Mouse (Mus musculus) inflammation-experienced regulatory T-cells, adult 6 months (primary cell): ENCODE measurements at regions not wholly inside any gene's neighbourhood (a gene's known extent, or its start where the extent isn't known, plus 50 kb on each side); places are given as distances from the start of the nearest gene placed in this dataset.

Source experiments
- ATAC-seq: one replicate; pipeline ENCODE4 v1.8.0; 2017

- ATAC-seq, result no peak
These were observed 73.0 kb downstream of the Tsen15 start for GRCm38 (mm10) chr1:152313480-152313879.

GRCm38 (mm10) chr1:152305461-152305860 is 81.0 kb downstream of the Tsen15 start:
- ATAC-seq, result no peak

- ATAC-seq, result no peak
These were observed 81.9 kb downstream of the Tsen15 start for GRCm38 (mm10) chr1:152304487-152305130.

- no peak for ATAC-seq
These were observed 85.1 kb downstream of the Tsen15 start for GRCm38 (mm10) chr1:152301355-152301754.

GRCm38 (mm10) chr1:152292196-152292736 is 94.2 kb downstream of the Tsen15 start:
- ATAC-seq, result peak; percentile 7

GRCm38 (mm10) chr1:152290768-152291167 is 95.7 kb downstream of the Tsen15 start:
- ATAC-seq, result no peak

- peak; percentile 80 for ATAC-seq
These were observed 98.7 kb downstream of the Tsen15 start for GRCm38 (mm10) chr1:152287566-152288490.

GRCm38 (mm10) chr1:152286677-152287076 is 99.8 kb downstream of the Tsen15 start:
- ATAC-seq, result no peak

- no peak for ATAC-seq
These were observed 104.4 kb downstream of the Tsen15 start for GRCm38 (mm10) chr1:152282106-152282505.

- no peak for ATAC-seq
These were observed 105.3 kb downstream of the Tsen15 start for GRCm38 (mm10) chr1:152281201-152281600.

- no peak for ATAC-seq
These were observed 106.5 kb downstream of the Tsen15 start for GRCm38 (mm10) chr1:152280014-152280413.

GRCm38 (mm10) chr1:152275011-152275410 is 111.5 kb downstream of the Tsen15 start:
- no peak for ATAC-seq

- no peak for ATAC-seq
These were observed 113.1 kb downstream of the Tsen15 start for GRCm38 (mm10) chr1:152273430-152273829.

- ATAC-seq, result peak; percentile 67
These were observed 116.4 kb downstream of the Tsen15 start for GRCm38 (mm10) chr1:152269936-152270702.

GRCm38 (mm10) chr1:152266390-152266789 is 120.1 kb downstream of the Tsen15 start:
- no peak for ATAC-seq

GRCm38 (mm10) chr1:152264981-152265380 is 121.5 kb downstream of the Tsen15 start:
- ATAC-seq, result no peak

GRCm38 (mm10) chr1:152261472-152261871 is 125.0 kb downstream of the Tsen15 start:
- ATAC-seq, result no peak

GRCm38 (mm10) chr1:152260950-152261349 is 125.5 kb downstream of the Tsen15 start:
- ATAC-seq, result no peak

- no peak for ATAC-seq
These were observed 128.2 kb downstream of the Tsen15 start for GRCm38 (mm10) chr1:152258258-152258657.

GRCm38 (mm10) chr1:152253906-152254305 is 132.6 kb downstream of the Tsen15 start:
- ATAC-seq, result peak; percentile 84

- ATAC-seq, result no peak
These were observed 133.0 kb downstream of the Tsen15 start for GRCm38 (mm10) chr1:152253486-152253885.

GRCm38 (mm10) chr1:152252658-152253267 is 133.7 kb downstream of the Tsen15 start:
- no peak for ATAC-seq
